Mouse (Mus musculus): ENCODE measurements around the gene Ushbp1. TPM values are rescaled to one million over a fixed set of nuclear protein-coding genes. Genes with fewer than 3 reads are reported as not detected.

Ushbp1 gene
- total RNA-seq, 2 experiments from 2014 or later, result 6.4 to 9.3 TPM

DNA sequence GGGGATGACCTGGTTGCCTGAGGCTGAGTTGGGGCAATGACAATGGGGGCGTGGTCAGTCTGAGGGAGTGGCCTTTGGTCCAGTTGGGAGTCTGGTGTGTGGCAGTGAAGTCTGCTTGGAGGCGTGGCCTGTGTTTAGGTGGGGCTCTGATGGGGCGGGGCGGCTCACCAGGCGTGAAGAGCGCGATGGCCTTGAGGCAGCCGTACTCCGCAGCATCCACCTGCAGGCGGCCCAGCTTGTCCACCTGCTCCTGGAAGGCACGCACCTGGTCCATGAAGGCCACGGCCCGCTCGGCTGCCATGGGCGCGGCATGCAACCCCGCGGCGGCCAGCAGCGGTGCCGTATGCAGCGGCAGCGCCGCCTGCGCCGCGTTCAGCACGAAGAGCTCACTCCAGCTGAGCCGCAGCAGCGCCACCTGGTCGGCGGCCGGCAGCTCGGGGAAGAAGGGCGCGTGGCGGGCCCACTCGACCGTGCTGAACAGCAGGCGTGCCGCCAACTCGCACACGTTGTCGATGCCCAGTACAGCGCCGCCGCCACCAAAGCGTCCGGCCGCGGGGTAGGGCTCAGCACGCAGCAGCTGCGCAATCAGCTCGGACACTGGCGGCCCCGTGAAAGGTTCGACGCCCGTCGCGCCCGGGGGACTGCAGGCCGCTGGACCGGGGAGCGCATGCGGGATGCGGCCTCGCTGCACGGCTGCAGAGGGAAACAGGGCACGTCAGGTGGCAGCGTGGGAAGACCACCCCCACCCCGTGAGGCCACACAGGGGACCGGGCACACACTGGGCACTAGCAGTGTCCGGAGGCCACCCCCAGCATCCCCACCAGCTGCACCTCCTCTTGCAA is 19.8 kb downstream of the Ushbp1 start:
- intact Hi-C loops (cut with DNase I), result loop anchor here (5.0 kb wide), 1 partner anchor 91 kb away; the partner anchor contains the start of gene Dda1

DNA sequence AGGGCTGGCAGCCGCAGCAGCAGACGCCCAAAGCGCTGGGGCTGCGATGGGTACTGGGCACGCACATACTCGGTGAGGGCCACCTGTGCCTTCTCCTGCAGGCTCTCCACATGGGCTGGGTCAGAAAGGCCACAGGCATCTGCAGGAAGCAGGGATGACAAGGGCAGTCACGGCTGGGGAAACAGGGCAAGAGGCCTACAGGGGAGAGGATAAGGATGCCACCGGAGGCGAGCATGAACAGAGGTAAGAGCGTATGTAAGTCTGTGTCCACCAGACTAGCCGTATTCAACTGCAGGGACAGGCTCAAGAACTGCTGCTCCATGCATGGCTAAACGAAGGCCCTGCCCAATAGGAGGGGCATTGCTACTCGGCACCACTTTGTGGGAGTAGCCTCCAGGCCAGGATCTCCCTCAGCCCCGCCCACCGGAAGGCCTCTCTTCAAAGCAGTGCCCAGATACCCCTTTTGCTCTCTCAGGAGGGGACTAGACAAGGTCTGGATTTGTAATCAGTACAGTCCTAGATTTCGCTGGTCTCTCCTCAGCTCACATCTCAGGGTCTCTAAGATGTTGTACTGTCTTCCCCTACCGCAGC is 20.9 kb downstream of the Ushbp1 start:
- DNase-seq, result peak; percentile 48
- Histone ChIP-seq H3K4me3 (no peak overlapping the region), H3K27ac (peak overlapping the region; percentile 54)
- intact Hi-C loops (cut with DNase I), result loop anchor here (5.0 kb wide), 2 partner anchors 33 to 93 kb away; partner anchors contain the start of genes Ankle1 and Dda1
- TF ChIP-seq CTCF (IDR thresholded peaks at IDR 0.05), result no peak

More for the DNA sequence above, 19.8 kb downstream of the Ushbp1 start:
- H3K27ac ChIP-seq, result peak overlapping the region; percentile 54
- H3K4me3 ChIP-seq, result peak overlapping the region; percentile 52
- DNase-seq, result peak; percentile 78
- TF ChIP-seq CTCF (IDR thresholded peaks at IDR 0.05), result peak; percentile 15; the same call in 1 of the 2 replicates

DNA sequence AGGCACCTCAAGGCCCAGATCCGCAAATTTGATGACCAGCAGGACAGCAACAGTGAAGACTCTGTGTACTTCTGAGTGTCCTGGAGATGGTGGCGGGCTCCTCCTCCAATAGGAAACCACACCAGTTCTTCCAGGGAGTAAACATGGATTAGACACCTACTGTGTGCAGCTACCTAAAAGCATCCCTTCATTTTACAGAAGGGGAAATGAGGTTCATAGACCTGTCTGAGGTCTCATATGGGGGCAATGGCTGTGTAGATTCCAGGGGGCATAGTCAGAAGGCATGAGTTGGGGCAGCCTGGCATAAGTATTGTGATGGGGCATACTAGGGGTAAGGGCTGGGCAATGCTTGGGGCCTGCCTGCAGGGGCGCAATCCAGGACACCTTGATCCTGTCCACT is 22.6 kb downstream of the Ushbp1 start:
- TF ChIP-seq CTCF (IDR thresholded peaks at IDR 0.05), result no peak
- Histone ChIP-seq H3K4me3 (no peak overlapping the region), H3K27ac (no peak overlapping the region)
- DNase-seq, result no peak
- intact Hi-C loops (cut with DNase I), result loop anchor here (5.0 kb wide), 1 partner anchor 34 kb away; the partner anchor contains the start of gene Ankle1

DNA sequence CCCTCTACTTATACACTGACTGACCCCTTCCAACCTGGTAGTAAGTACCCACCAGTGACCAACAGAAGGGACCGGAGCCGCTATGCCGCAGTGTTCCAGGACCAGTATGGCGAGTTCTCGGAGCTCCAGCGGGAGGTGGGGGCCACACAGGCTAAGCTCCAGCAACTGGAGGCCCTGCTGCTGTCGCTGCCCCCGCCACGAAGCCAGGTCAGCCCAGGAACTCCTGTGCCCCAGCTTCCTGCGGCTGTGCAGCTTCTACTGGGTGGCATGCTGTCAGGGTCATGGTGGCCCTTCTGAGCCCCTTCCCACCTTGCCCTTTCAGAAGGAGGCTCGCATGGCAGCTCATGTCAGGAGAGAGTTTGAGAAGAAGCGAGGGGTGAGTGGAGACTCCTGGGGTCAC is 23.2 kb downstream of the Ushbp1 start:
- Histone ChIP-seq H3K27ac (peak overlapping the region; percentile 8; the same call in 1 of the 2 replicates), H3K4me3 (no peak overlapping the region)
- no peak for DNase-seq
- intact Hi-C loops (cut with DNase I), result loop anchor here (5.0 kb wide), 1 partner anchor 35 kb away; the partner anchor contains the start of gene Ankle1
- TF ChIP-seq CTCF (IDR thresholded peaks at IDR 0.05), result no peak

DNA sequence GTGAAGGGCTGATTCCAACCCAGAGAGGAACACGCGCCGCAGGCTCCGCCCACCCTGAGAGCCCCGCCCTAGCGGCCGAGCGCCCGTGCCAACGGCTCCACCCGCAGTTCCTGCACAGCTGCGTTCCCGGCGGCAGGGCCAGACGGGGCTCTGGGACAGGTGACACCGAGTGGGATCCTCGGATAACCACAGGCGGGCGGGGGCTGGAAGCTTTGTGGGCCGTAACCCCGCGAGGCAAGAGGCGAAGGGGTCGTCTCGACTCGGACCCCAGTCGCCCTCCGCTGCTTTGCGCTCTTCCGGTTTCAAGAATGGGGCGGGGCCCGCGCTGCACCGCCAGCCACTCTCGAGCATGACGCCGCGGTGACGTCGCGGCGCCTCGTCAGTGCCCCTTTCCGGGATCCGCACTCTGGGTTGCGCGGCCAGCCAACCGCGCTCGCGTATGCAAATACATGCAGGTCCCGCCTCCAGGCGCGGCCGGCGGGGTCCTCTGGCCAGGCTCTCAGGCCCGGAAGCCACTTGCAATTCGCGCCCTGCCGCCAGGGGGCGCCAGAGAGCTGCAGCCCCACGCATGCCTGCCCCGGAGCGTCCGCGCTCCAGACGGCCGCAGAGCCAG is 24.3 kb downstream of the Ushbp1 start, which contains the start of gene Ocel1:
Gene Ocel1 (plus strand): TSS at position 63 of the 613 bp plus-strand sequence.
- TF ChIP-seq CTCF (IDR thresholded peaks at IDR 0.05), result no peak; the same call in 1 of the 2 replicates
- H3K4me3 ChIP-seq, result peak within 1 kb of the TSS; percentile 95
- peak within 1 kb of the TSS; percentile 99 for H3K27ac ChIP-seq
- intact Hi-C loops (cut with DNase I), result loop anchor here (5.0 kb wide), 1 partner anchor 36 kb away; the partner anchor contains the start of gene Ankle1
- DNase-seq, result peak; percentile 99

DNA sequence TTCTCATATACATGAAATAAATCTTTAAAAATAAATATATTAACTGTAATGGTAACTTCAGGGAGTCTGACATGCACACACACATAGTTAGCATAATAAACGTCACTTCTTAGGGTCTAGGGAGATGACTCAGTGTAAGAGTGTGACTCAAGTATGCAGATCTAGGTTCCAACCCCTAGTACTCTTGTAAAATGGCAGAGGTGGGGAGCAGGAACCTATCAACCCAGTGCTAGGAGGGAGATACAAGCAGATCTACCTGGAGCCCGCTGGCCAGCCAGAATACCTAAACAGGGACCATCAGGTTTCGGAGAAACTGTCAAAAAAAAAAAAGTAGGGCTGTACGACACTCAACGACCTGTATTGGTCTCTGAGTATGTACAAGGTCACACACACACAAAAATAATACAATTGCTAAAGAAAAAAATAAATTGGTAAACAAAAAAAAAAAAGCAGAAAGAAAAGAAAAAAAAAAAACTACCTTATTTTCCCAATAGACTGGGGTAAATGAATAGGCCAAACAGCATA is 24.8 kb downstream of the Ushbp1 start:
- no peak for DNase-seq
- TF ChIP-seq CTCF (IDR thresholded peaks at IDR 0.05), result no peak
- Histone ChIP-seq H3K4me3 (peak overlapping the region; percentile 95), H3K27ac (peak overlapping the region; percentile 99)
- intact Hi-C loops (cut with DNase I), result loop anchor here (5.0 kb wide), 1 partner anchor 37 kb away; the partner anchor contains the start of gene Ankle1

DNA sequence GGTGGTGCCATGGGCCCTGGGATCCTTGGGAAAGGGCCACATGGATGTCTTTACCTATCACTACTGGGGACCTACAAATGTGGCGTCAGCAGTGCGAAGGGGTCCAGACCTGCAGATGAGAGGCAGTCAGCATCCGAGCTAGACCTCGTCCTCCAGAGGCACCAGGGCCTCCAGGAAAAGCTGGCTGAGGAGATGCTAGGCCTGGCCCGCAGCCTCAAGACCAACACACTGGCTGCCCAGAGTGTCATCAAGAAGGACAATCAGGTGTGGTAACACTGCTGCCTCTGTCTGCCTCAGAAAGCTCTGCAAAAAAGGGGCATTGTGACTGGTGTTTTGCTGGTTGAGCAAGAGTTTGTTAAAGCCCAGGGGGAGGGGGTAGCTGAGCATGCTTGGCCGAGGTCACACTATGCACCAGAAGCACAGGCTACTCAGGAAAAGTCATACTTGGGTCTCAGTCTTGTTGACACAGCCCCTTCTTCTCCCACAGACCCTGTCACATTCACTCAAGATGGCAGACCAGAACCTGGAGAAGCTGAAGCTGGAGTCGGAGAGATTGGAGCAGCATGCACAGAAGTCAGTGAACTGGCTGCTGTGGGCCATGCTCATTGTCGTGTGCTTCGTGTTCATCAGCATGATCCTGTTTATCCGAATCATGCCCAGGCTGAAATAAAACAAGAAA is 26.4 kb downstream of the Ushbp1 start:
- no peak overlapping the region for H3K4me3 ChIP-seq
- intact Hi-C loops (cut with DNase I), result no loop called here
- H3K27ac ChIP-seq, result peak overlapping the region; percentile 99
- DNase-seq, result no peak
- TF ChIP-seq CTCF (IDR thresholded peaks at IDR 0.05), result no peak

DNA sequence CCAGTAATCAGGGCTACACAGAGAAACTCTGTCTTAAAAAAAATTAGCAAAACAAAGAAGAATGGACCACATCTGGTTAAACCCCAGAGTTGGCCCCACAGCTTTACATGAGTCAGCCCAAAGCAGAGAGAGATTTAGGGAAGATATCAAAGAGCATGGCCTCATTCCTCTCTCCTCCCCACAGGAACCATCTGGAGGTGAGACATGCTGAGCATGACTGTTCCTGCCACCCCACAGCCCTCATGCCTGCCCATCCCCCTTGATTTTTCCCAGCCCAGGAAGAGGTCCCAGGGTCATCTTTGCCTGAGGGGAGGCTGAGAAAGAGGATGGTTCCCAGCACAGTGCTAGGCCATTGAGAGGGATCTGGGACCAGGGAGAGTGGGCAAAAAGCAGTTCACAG is 27.2 kb downstream of the Ushbp1 start:
- no peak for TF ChIP-seq CTCF (IDR thresholded peaks at IDR 0.05)
- H3K4me3 ChIP-seq, result peak overlapping the region; percentile 87
- intact Hi-C loops (cut with DNase I), result no loop called here
- no peak for DNase-seq
- peak overlapping the region; percentile 99 for H3K27ac ChIP-seq

DNA sequence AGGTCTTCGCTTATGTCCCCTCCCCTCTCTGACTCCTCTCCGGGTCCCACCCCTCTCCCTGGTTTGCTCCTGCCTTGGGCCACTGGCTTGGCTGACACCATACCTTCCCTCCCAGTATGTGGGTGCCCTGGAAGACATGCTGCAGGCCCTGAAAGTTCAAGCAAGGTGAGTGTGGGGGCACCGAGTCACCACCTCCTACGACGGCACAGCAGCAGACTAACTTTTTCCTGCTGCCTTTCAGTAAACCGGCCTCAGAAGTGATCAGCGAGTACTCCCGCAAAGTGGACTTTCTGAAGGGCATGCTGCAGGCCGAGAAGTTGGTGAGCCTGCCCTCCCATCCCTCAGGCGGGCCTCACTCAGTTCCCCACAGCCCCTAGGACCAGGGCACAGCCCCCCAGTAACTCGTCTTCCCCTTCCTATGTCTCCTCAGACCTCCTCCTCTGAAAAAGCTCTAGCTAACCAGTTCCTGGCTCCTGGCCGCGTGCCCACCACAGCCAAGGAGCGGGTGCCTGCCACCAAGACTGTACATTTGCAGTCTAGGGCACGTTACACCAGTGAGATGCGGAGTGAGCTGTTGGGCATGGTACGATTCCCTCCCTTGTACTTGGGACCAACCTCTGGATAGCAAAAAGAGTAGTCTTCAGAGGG is 27.9 kb downstream of the Ushbp1 start:
- H3K27ac ChIP-seq, result peak overlapping the region; percentile 99
- peak; percentile 51 for DNase-seq
- no peak for TF ChIP-seq CTCF (IDR thresholded peaks at IDR 0.05)
- H3K4me3 ChIP-seq, result peak overlapping the region; percentile 87
- intact Hi-C loops (cut with DNase I), result loop anchor here (2.0 kb wide), 1 partner anchor 95 kb away; the partner anchor contains the start of genes Haus8 and Myo9b

DNA sequence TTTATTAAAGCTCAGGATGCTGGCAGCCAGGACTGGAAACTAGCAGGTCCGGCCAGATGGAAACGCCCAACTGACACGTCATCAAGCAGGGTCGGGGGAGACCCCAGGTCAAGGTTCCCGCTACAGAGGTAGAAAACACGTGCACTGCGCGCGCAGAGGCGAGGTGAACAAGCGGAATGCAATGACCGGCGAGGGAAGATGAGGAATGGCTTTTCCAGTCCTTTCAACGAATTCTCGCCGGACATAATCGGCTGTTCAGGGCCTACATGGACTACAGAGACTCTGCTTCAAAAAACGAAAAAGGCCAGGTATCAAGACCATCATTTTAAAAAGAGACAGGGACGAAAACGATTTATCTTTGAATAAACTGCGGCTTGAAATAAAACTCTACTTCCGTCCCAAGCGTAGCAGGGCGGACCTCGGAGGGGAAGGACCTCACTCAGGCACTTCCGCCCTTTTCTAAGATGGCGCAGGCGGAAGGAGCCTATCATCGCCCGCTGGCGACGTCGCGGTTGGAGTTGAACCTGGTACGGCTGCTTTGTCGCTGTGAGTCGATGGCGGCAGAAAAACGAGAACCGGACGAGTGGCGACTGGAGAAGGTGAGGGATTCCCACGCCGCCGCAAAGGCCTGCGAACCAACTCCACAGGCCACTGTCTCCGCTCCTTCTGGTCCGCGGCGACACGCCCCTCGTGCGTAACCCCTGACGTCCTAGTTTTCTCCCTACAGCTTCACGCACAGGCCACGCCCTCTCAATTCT is 28.7 kb downstream of the Ushbp1 start, which contains the start of gene Use1:
Gene Use1 (plus strand): TSS at position 78 of the 758 bp plus-strand sequence.
- peak within 1 kb of the TSS; percentile 87 for H3K4me3 ChIP-seq
- peak; percentile 93 for DNase-seq
- no peak for TF ChIP-seq CTCF (IDR thresholded peaks at IDR 0.05)
- intact Hi-C loops (cut with DNase I), result loop anchor here (2.0 kb wide), 1 partner anchor 94 kb away; the partner anchor contains the start of genes Haus8 and Myo9b
- peak within 1 kb of the TSS; percentile 99 for H3K27ac ChIP-seq
